Mouse (Mus musculus) kidney, embryonic 16.5 days (tissue): ENCODE results near the gene Acbd4. TPM values are rescaled to one million over a fixed set of nuclear protein-coding genes. Genes with fewer than 3 reads are reported as not detected.

Experiments used
- ATAC-seq: fragments of 200-750 bp; cut with Nextera tagmentation; 2 replicates; pipeline ENCODE4 v1.8.0; 2017; ENCODE audit warnings: moderate TSS enrichment; ENCODE audit not compliant: low FRiP score, low TSS enrichment
- H3K27ac ChIP-seq: fragments of 300-500 bp; sonication (generic); 2 replicates; pipeline ENCODE4 v1.5.1; 2014; ENCODE audit warnings: low read length
- H3K27me3 ChIP-seq: fragments of 300-500 bp; sonication (generic); 2 replicates; pipeline ENCODE4 v1.6.1; 2014; ENCODE audit warnings: low read length, control low read depth, mixed read lengths; ENCODE audit not compliant: insufficient read depth
- H3K36me3 ChIP-seq: fragments of 300-500 bp; sonication (generic); 2 replicates; pipeline ENCODE4 v1.6.1; 2014; ENCODE audit warnings: low read length, control low read depth, mixed read lengths; ENCODE audit not compliant: insufficient read depth
- H3K4me1 ChIP-seq: fragments of 300-500 bp; sonication (generic); 2 replicates; pipeline ENCODE4 v1.6.1; 2014; ENCODE audit warnings: low read length, control low read depth, mixed read lengths; ENCODE audit not compliant: insufficient read depth
- H3K4me2 ChIP-seq: fragments of 300-500 bp; sonication (generic); replicated peaks from 2 replicates; pipeline ENCODE4 v1.6.1; 2014; ENCODE audit warnings: low read depth, low read length
- H3K4me3 ChIP-seq: fragments of 300-500 bp; sonication (generic); 2 replicates; pipeline ENCODE4 v1.5.1; 2014; ENCODE audit warnings: mild to moderate bottlenecking, low read length
- H3K9ac ChIP-seq: fragments of 300-500 bp; sonication (generic); replicated peaks from 2 replicates; pipeline ENCODE4 v1.6.1; 2014; ENCODE audit warnings: low read length
- H3K9me3 ChIP-seq: fragments of 300-500 bp; sonication (generic); 2 replicates; pipeline ENCODE4 v1.6.1; 2016; ENCODE audit warnings: low read length, control low read depth
- WGBS: fragments of 180-500 bp; shearing (Covaris S2); extraction: QIAGEN DNeasy Blood & Tissue Kit; methylation state at CpG from one replicate; pipeline ENCODE4 v1.1.7; 2014; 5-methylcytosine and 5-hydroxymethylcytosine counted together
- polyA plus RNA-seq: library from polyadenylated mRNA; unstranded; fragments of >200 nt; fragmentation: Nextera tagmentation; extraction: Ambion mirVana; gene quantifications from 2 replicates; pipeline ENCODE4 v1.2.1, GENCODE M21; 2015

Gene Acbd4
- polyA plus RNA-seq, 1 experiment from 2014 or later = 28.7 TPM

- ATAC-seq = no peak
- Histone ChIP-seq H3K27me3 (no peaks in the 10 kb centered on the region), H3K9me3 (no peaks in the 10 kb centered on the region), H3K36me3 (peaks cover 12% of the 10 kb centered on the region; the same call in 1 of the 2 replicates), H3K9ac (no peak overlapping the region), H3K4me2 (no peak overlapping the region), H3K27ac (no peak overlapping the region), H3K4me3 (no peak overlapping the region), H3K4me1 (peaks cover 21% of the 10 kb centered on the region)
- 77% methylated on average over 8 of the region's 8 CpGs for WGBS
These were observed 34.6 kb downstream of the Acbd4 start for GRCm38 (mm10) chr11:103136039-103136577.

- H3K4me1 ChIP-seq = peaks cover 40% of the 10 kb centered on the region
- H3K27me3 ChIP-seq = no peaks in the 10 kb centered on the region
- peaks cover 12% of the 10 kb centered on the region; the same call in 1 of the 2 replicates for H3K36me3 ChIP-seq
- no peak for ATAC-seq
- H3K9ac ChIP-seq = peak overlapping the region; percentile 50; the same call in 1 of the 2 replicates
- H3K4me2 ChIP-seq = no peak overlapping the region
- no peak overlapping the region for H3K4me3 ChIP-seq
- H3K9me3 ChIP-seq = no peaks in the 10 kb centered on the region
- 85% methylated on average over 14 of the region's 14 CpGs for WGBS
- peak overlapping the region; percentile 88 for H3K27ac ChIP-seq
These were observed 38.7 kb downstream of the Acbd4 start for GRCm38 (mm10) chr11:103139951-103140762.

- H3K4me2 ChIP-seq = no peak overlapping the region
- no peak overlapping the region for H3K4me3 ChIP-seq
- peak; percentile 18; the same call in 1 of the 2 replicates for ATAC-seq
- peak overlapping the region; percentile 88 for H3K27ac ChIP-seq
- H3K9ac ChIP-seq = peak overlapping the region; percentile 50
- no peaks in the 10 kb centered on the region for H3K9me3 ChIP-seq
- no peaks in the 10 kb centered on the region for H3K27me3 ChIP-seq
- peaks cover 44% of the 10 kb centered on the region for H3K4me1 ChIP-seq
- WGBS = 51% methylated on average over 6 of the region's 6 CpGs
- H3K36me3 ChIP-seq = peaks cover 12% of the 10 kb centered on the region; the same call in 1 of the 2 replicates
These were observed 39.2 kb downstream of the Acbd4 start for GRCm38 (mm10) chr11:103140763-103141100.

GRCm38 (mm10) chr11:103141101-103141943 lies 39.8 kb downstream of the Acbd4 start:
- Histone ChIP-seq H3K9ac (peak overlapping the region; percentile 57), H3K36me3 (peaks cover 12% of the 10 kb centered on the region; the same call in 1 of the 2 replicates), H3K4me1 (peaks cover 44% of the 10 kb centered on the region), H3K4me2 (peak overlapping the region; percentile 1), H3K9me3 (no peaks in the 10 kb centered on the region), H3K4me3 (no peak overlapping the region), H3K27me3 (no peaks in the 10 kb centered on the region), H3K27ac (peak overlapping the region; percentile 88)
- 25% methylated on average over 10 of the region's 11 CpGs for WGBS
- ATAC-seq = peak; percentile 56

- Histone ChIP-seq H3K4me1 (peaks cover 44% of the 10 kb centered on the region), H3K27me3 (no peaks in the 10 kb centered on the region), H3K27ac (peak overlapping the region; percentile 88), H3K4me3 (no peak overlapping the region), H3K36me3 (peaks cover 12% of the 10 kb centered on the region; the same call in 1 of the 2 replicates), H3K9ac (peak overlapping the region; percentile 57), H3K4me2 (peak overlapping the region; percentile 51), H3K9me3 (no peaks in the 10 kb centered on the region)
- ATAC-seq = peak; percentile 37; the same call in 1 of the 2 replicates
- 27% methylated on average over 1 of the region's 1 CpGs for WGBS
These were observed 40.4 kb downstream of the Acbd4 start for GRCm38 (mm10) chr11:103141944-103142255.

- Histone ChIP-seq H3K36me3 (peaks cover 12% of the 10 kb centered on the region; the same call in 1 of the 2 replicates), H3K4me2 (peak overlapping the region; percentile 51), H3K4me3 (peak overlapping the region; percentile 32), H3K9me3 (no peaks in the 10 kb centered on the region), H3K27ac (peak overlapping the region; percentile 88), H3K4me1 (peaks cover 44% of the 10 kb centered on the region), H3K9ac (peak overlapping the region; percentile 57), H3K27me3 (no peaks in the 10 kb centered on the region)
- WGBS = 20% methylated on average over 8 of the region's 8 CpGs
- peak; percentile 81 for ATAC-seq
These were observed 41.1 kb downstream of the Acbd4 start for GRCm38 (mm10) chr11:103142441-103143182.

GRCm38 (mm10) chr11:103144309-103145285 lies 43.1 kb downstream of the Acbd4 start:
- H3K9me3 ChIP-seq = no peaks in the 10 kb centered on the region
- 48% methylated on average over 12 of the region's 12 CpGs for WGBS
- H3K36me3 ChIP-seq = no peaks in the 10 kb centered on the region; the same call in 1 of the 2 replicates
- H3K4me1 ChIP-seq = peaks cover 44% of the 10 kb centered on the region
- no peak overlapping the region for H3K4me3 ChIP-seq
- ATAC-seq = no peak
- no peak overlapping the region for H3K4me2 ChIP-seq
- no peak overlapping the region for H3K9ac ChIP-seq
- H3K27me3 ChIP-seq = no peaks in the 10 kb centered on the region
- H3K27ac ChIP-seq = peak overlapping the region; percentile 19

- no peaks in the 10 kb centered on the region for H3K36me3 ChIP-seq
- ATAC-seq = no peak
- no peak overlapping the region for H3K4me3 ChIP-seq
- no peak overlapping the region for H3K27ac ChIP-seq
- no peak overlapping the region for H3K4me2 ChIP-seq
- 90% methylated on average over 4 of the region's 4 CpGs for WGBS
- no peaks in the 10 kb centered on the region for H3K9me3 ChIP-seq
- H3K27me3 ChIP-seq = no peaks in the 10 kb centered on the region
- peaks cover 33% of the 10 kb centered on the region for H3K4me1 ChIP-seq
- H3K9ac ChIP-seq = no peak overlapping the region
These were observed 44.9 kb downstream of the Acbd4 start for GRCm38 (mm10) chr11:103146386-103146785.
